Mouse (Mus musculus): Measurements from ENCODE around the gene Gna15.

DNA sequence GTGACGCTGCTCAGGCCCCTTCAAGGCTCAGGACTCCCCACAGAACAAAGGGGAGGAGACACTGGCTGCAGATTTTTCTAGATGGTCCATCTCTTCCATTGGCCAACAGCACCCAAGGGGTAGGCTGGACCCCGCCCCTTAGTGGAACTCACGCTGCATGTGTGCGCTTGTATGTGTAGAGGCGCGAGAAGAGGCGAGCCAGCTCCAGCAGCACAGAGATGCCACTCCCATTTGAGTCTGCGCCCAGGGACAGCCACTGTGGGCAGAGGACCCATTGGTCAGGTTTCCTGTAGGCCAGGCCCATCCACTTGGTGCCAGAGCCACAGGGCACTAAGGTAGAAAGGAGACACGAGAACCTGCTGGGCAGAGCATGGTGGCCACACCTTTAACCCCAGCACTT is 33.0 kb downstream of the Gna15 start:
- TF ChIP-seq POLR2A (IDR thresholded peaks at IDR 0.05; ENCODE audit: insufficient read depth, low read length): no peak
- TF ChIP-seq CTCF (IDR thresholded peaks at IDR 0.05; ENCODE audit: low read depth, low read length): no peak
- no peak for TF ChIP-seq EP300 (IDR thresholded peaks at IDR 0.05; ENCODE audit: insufficient read depth, low read depth, low read length)

All from ES-Bruce4 (cell line).